Comparison of ENCODE assay signal across 26 mouse cellular contexts in genomic region chr1:58735962-58736361, GRCm38 (mm10). TPM values are rescaled to one million over a fixed set of nuclear protein-coding genes. Genes with fewer than 3 reads are reported as not detected.
DNase-seq lines count a peak whose midpoint lies in the region; TF ChIP-seq lines count a peak whose summit lies in the region.
"Had no signal": no experiment of that assay in that cellular context is flagged by ENCODE, and none has a peak within 500 bp of the region (broad histone marks: within the 10 kb centered on the region; RNA-seq: fewer than 3 reads in every experiment).

No protein-coding gene starts in this region.

- no peak for TF ChIP-seq POLR2A in heart, adult 2 months (IDR thresholded peaks at IDR 0.05; ENCODE audit: insufficient read depth, low read depth, low read length)

- H3K27me3 ChIP-seq in heart, adult 2 months (ENCODE audit: control insufficient read depth, insufficient read depth, low read length), result no peaks in the 10 kb centered on the region
- no peaks in the 10 kb centered on the region for H3K27me3 ChIP-seq in heart, embryonic 10.5 days (ENCODE audit: insufficient read depth, poor library complexity, severe bottlenecking)
- H3K27me3 ChIP-seq: embryonic facial prominence, embryonic 12.5 days; liver, embryonic 13.5 days; lung, embryonic 15.5 days had no signal

- H3K79me2 ChIP-seq in heart, adult 2 months (replicated peaks; ENCODE audit: control insufficient read depth, insufficient read depth, low read length), result no peaks in the 10 kb centered on the region; the same call in 1 of the 2 replicates

- H3K4me1 ChIP-seq in heart, adult 2 months (ENCODE audit: control insufficient read depth, insufficient read depth, low read length), result peaks cover 3% of the 10 kb centered on the region
- no peaks in the 10 kb centered on the region for H3K4me1 ChIP-seq in heart, embryonic 10.5 days
- H3K4me1 ChIP-seq: embryonic facial prominence, embryonic 12.5 days; hindbrain, embryonic 10.5 days; liver, embryonic 13.5 days; lung, embryonic 15.5 days had no signal

- H3K36me3 ChIP-seq in heart, adult 2 months (ENCODE audit: control insufficient read depth, insufficient read depth, low read length), result peaks cover 28% of the 10 kb centered on the region
- H3K36me3 ChIP-seq in heart, embryonic 10.5 days, result peaks cover 75% of the 10 kb centered on the region

- no peak for DNase-seq in heart, adult 2 months
- DNase-seq in heart, embryonic 10.5 days (ENCODE audit: low spot score), result no peak
- DNase-seq in CD4-positive helper T cell, adult 2 months (ENCODE audit: low read depth, low spot score), result peak; percentile 38
- DNase-seq in T-cell, adult 2 months (ENCODE audit: low spot score), result peak; percentile 16
- DNase-seq in kidney, postnatal 14 days, result peak; percentile 66
- DNase-seq in cerebellum, adult 18-20 months, result no peak
- no peak for DNase-seq in left cerebral cortex, postnatal 25 days (ENCODE audit: low spot score in 2 of 2)
- DNase-seq: cerebellum, adult 11-12 months; cerebellum, postnatal 25 days; forebrain, postnatal 0 days; liver, embryonic 13.5 days; lung, postnatal 36 days; midbrain, embryonic 14.5 days; thymus, adult 2 months; thymus, postnatal 4 days had no signal

- intact Hi-C loops in heart, adult 2 months (cut with DNase I), result no loop called here
- intact Hi-C loops in left cerebral cortex, postnatal 25 days (cut with DNase I), result no loop called here

- 81% methylated on average over 7 of the region's 7 CpGs for WGBS in heart, adult 2 months
- WGBS in heart, embryonic 10.5 days, result 93% methylated on average over 7 of the region's 7 CpGs

- H3K27ac ChIP-seq in heart, adult 2 months, result peak overlapping the region; percentile 51
- no peak overlapping the region for H3K27ac ChIP-seq in heart, embryonic 10.5 days
- H3K27ac ChIP-seq: embryonic facial prominence, embryonic 12.5 days; hindbrain, embryonic 10.5 days; liver, embryonic 13.5 days; lung, embryonic 15.5 days had no signal

- no peaks in the 10 kb centered on the region for H3K9me3 ChIP-seq in heart, embryonic 10.5 days
- H3K9me3 ChIP-seq: embryonic facial prominence, embryonic 12.5 days; hindbrain, embryonic 10.5 days; liver, embryonic 13.5 days; lung, embryonic 15.5 days had no signal

- no peak for TF ChIP-seq CTCF in heart, adult 2 months (IDR thresholded peaks at IDR 0.05)

- no peak for TF ChIP-seq EP300 in heart, adult 2 months (IDR thresholded peaks at IDR 0.05; ENCODE audit: insufficient read depth, low read depth, low read length)

- H3K4me3 ChIP-seq in heart, adult 2 months, result no peak overlapping the region
- no peak overlapping the region for H3K4me3 ChIP-seq in heart, embryonic 10.5 days
- H3K4me3 ChIP-seq: embryonic facial prominence, embryonic 12.5 days; hindbrain, embryonic 10.5 days; liver, embryonic 13.5 days; lung, embryonic 15.5 days had no signal

- H3K9ac ChIP-seq in heart, adult 2 months (ENCODE audit: low read depth, low read length), result no peak overlapping the region
- H3K9ac ChIP-seq: embryonic facial prominence, embryonic 12.5 days; forebrain, postnatal 0 days; liver, embryonic 13.5 days; lung, embryonic 15.5 days had no signal

RNA-seq across cellular contexts. Expression of gene Cflar, which starts 24.7 kb away (rescaled TPM):
- total RNA-seq in heart, adult 2 months (2021), result 10 to 100 TPM; 50.2 to 63.0 TPM
- polyA plus RNA-seq in heart, adult 2 months (2012; rRNA removed), result 21.7 and 39.1 TPM in 2 replicates
- 31.5 and 31.6 TPM in 2 replicates for polyA plus RNA-seq in heart, embryonic 10.5 days (2016; fragmentation: Nextera tagmentation; extraction: Ambion mirVana)
- total RNA-seq in left cerebral cortex, postnatal 25 days (2021), result 10 to 100 TPM; 23.9 to 25.8 TPM

RNA-seq across cellular contexts. Expression of gene Als2cr12, which starts 40.2 kb away (rescaled TPM):
- not detected for total RNA-seq in heart, adult 2 months (2021)
- polyA plus RNA-seq in heart, adult 2 months (2012; rRNA removed), result 0.49 TPM in 1 of 2 replicates, not detected in the other
- not detected in 2 replicates for polyA plus RNA-seq in heart, embryonic 10.5 days (2016; fragmentation: Nextera tagmentation; extraction: Ambion mirVana)
- not detected for total RNA-seq in left cerebral cortex, postnatal 25 days (2021)
- total RNA-seq: forebrain, postnatal 0 days; left cerebral cortex, adult 18-20 months; left cerebral cortex, postnatal 36 days; megakaryocyte-erythroid progenitor cell, adult 5-6 weeks had no signal
- polyA plus RNA-seq: embryonic facial prominence, embryonic 12.5 days; forebrain, embryonic 11.5 days; heart, embryonic 11.5 days; heart, postnatal 0 days; hindbrain, embryonic 10.5 days; hindbrain, embryonic 16.5 days; liver, embryonic 13.5 days; midbrain, embryonic 14.5 days; neural tube, embryonic 11.5 days had no signal

RNA-seq across cellular contexts. Expression of gene Casp8, which starts 59.2 kb away (rescaled TPM):
- 1 to 10 TPM; 6.3 to 8.0 TPM for total RNA-seq in heart, adult 2 months (2021)
- polyA plus RNA-seq in heart, adult 2 months (2012; rRNA removed), result 2.0 and 3.8 TPM in 2 replicates
- 24.5 and 25.0 TPM in 2 replicates for polyA plus RNA-seq in heart, embryonic 10.5 days (2016; fragmentation: Nextera tagmentation; extraction: Ambion mirVana)
- 1 to 10 TPM; 2.6 to 3.4 TPM for total RNA-seq in left cerebral cortex, postnatal 25 days (2021)

Comparison
In these comparisons a context has a peak if more than half of its experiments do, and no peak if none do; other contexts are left out.
1. DNase-seq: peak in CD4-positive helper T cell, adult 2 months (single experiment), T-cell, adult 2 months (single experiment) and kidney, postnatal 14 days (single experiment); none in heart, adult 2 months (0 of 2), heart, embryonic 10.5 days (single experiment), cerebellum, adult 18-20 months (0 of 2) and left cerebral cortex, postnatal 25 days (0 of 2).